In genomic region chr6:88503044-88503443, GRCm38 (mm10) we compare ENCODE assay signal across 21 mouse cellular contexts. TPM values are rescaled to one million over a fixed set of nuclear protein-coding genes. Genes with fewer than 3 reads are reported as not detected.
DNase-seq lines count a peak whose midpoint lies in the region; ATAC-seq and TF ChIP-seq lines count a peak whose summit lies in the region.
"Had no signal": no experiment of that assay in that cellular context is flagged by ENCODE, and none has a peak within 500 bp of the region (broad histone marks: within the 10 kb centered on the region; RNA-seq: fewer than 3 reads in every experiment).

No protein-coding gene starts in this region.

- H3K4me1 ChIP-seq in heart, embryonic 13.5 days: peaks cover 46% of the 10 kb centered on the region
- no peaks in the 10 kb centered on the region for H3K4me1 ChIP-seq in liver, adult 2 months (ENCODE audit: control insufficient read depth, insufficient read depth, low read length)
- peaks cover 42% of the 10 kb centered on the region for H3K4me1 ChIP-seq in liver, embryonic 11.5 days (replicated peaks; ENCODE audit: control insufficient read depth, insufficient read depth, low read length)
- H3K4me1 ChIP-seq in liver, postnatal 0 days (ENCODE audit: insufficient read depth): peaks cover 48% of the 10 kb centered on the region

- no peak for ATAC-seq in heart, embryonic 13.5 days (ENCODE audit: extremely low read depth, insufficient number of reproducible peaks, low FRiP score, low TSS enrichment)
- ATAC-seq in liver, embryonic 11.5 days (replicated peaks; ENCODE audit: low FRiP score): no peak
- ATAC-seq in liver, postnatal 0 days: peak; percentile 89
- ATAC-seq: forebrain, embryonic 15.5 days had no signal

- WGBS in heart, embryonic 13.5 days: 82% methylated on average over 4 of the region's 4 CpGs
- 24% methylated on average over 4 of the region's 4 CpGs for WGBS in liver, adult 2 months
- WGBS in liver, embryonic 11.5 days: 82% methylated on average over 4 of the region's 4 CpGs
- 72% methylated on average over 4 of the region's 4 CpGs for whole genome bisulfite sequencing in liver, postnatal 0 days (ENCODE audit: insufficient replicate concordance)

- H3K36me3 ChIP-seq in heart, embryonic 13.5 days: peaks cover 64% of the 10 kb centered on the region
- peaks cover 35% of the 10 kb centered on the region for H3K36me3 ChIP-seq in liver, adult 2 months (ENCODE audit: control insufficient read depth, insufficient read depth, low read length)
- H3K36me3 ChIP-seq in liver, embryonic 11.5 days (ENCODE audit: control insufficient read depth, insufficient read depth, low read length): peaks cover 49% of the 10 kb centered on the region
- H3K36me3 ChIP-seq in liver, postnatal 0 days (replicated peaks; ENCODE audit: insufficient read depth, low read length): peaks cover 49% of the 10 kb centered on the region

- H3K27me3 ChIP-seq in heart, embryonic 13.5 days (replicated peaks): no peaks in the 10 kb centered on the region
- H3K27me3 ChIP-seq in liver, adult 2 months (ENCODE audit: control insufficient read depth, insufficient read depth, low read length): no peaks in the 10 kb centered on the region
- H3K27me3 ChIP-seq in liver, embryonic 11.5 days (replicated peaks; ENCODE audit: control insufficient read depth, insufficient read depth, low read length): no peaks in the 10 kb centered on the region
- no peaks in the 10 kb centered on the region for H3K27me3 ChIP-seq in liver, postnatal 0 days (ENCODE audit: insufficient read depth, low read length)
- H3K27me3 ChIP-seq: forebrain, embryonic 15.5 days had no signal

- H3K27ac ChIP-seq in heart, embryonic 13.5 days (replicated peaks): peak overlapping the region; percentile 68
- no peak overlapping the region for H3K27ac ChIP-seq in liver, adult 2 months (replicated peaks; ENCODE audit: insufficient read depth, low read depth, low read length)
- peak overlapping the region; percentile 83 for H3K27ac ChIP-seq in liver, embryonic 11.5 days (ENCODE audit: low read depth, low read length)
- peak overlapping the region; percentile 78 for H3K27ac ChIP-seq in liver, postnatal 0 days (ENCODE audit: low read depth)
- H3K27ac ChIP-seq: embryonic facial prominence, embryonic 10.5 days; forebrain, embryonic 15.5 days; hindbrain, embryonic 13.5 days; kidney, postnatal 0 days; limb, embryonic 13.5 days had no signal

- TF ChIP-seq CTCF in liver, adult 2 months (IDR thresholded peaks at IDR 0.05; ENCODE audit: low read depth, low read length): peak; percentile 42
- peak; percentile 47; the same call in 1 of the 2 replicates for TF ChIP-seq CTCF in liver, postnatal 0 days (IDR thresholded peaks at IDR 0.05; ENCODE audit: low read depth)

- intact Hi-C loops in heart, postnatal 14 days (cut with DNase I): loop anchor here (5.0 kb wide), 1 partner anchor 316 kb away; no protein-coding TSS in a partner anchor

- H3K4me2 ChIP-seq in heart, embryonic 13.5 days: no peak overlapping the region
- H3K4me2 ChIP-seq in liver, embryonic 11.5 days: no peak overlapping the region
- 0 out of 2 replicates have a peak overlapping the region, but pooled peaks have one; percentile 46 for H3K4me2 ChIP-seq in liver, postnatal 0 days (ENCODE audit: low read depth, low read length)
- H3K4me2 ChIP-seq: forebrain, embryonic 15.5 days; hindbrain, embryonic 13.5 days; limb, embryonic 13.5 days; midbrain, embryonic 11.5 days had no signal

- TF ChIP-seq EP300 in liver, postnatal 0 days (IDR thresholded peaks at IDR 0.05; ENCODE audit: low read depth): peak; percentile 49; the same call in 1 of the 2 replicates

- H3K79me2 ChIP-seq in liver, adult 2 months (ENCODE audit: control insufficient read depth, insufficient read depth, low read length): no peaks in the 10 kb centered on the region

- TF ChIP-seq POLR2A in liver, adult 2 months (IDR thresholded peaks at IDR 0.05; ENCODE audit: extremely low read depth, insufficient read depth, low read length): no peak

- no peak for DNase-seq in heart, postnatal 14 days
- peak; percentile 57 for DNase-seq in liver, adult 2 months (ENCODE audit: extremely low read depth, low read depth, low spot score)
- DNase-seq in liver: no peak
- no peak for DNase-seq in liver, embryonic 11.5 days (ENCODE audit: low spot score)
- DNase-seq in liver, postnatal 0 days: peak; percentile 68
- no peak for DNase-seq in gastrocnemius, adult 8-10 months (ENCODE audit: low spot score in 2 of 2)
- DNase-seq in cerebellum, adult 8-10 months: no peak
- DNase-seq: adrenal gland, adult 2 months; cerebellum, adult 2 months; gastrocnemius, postnatal 14 days; kidney, adult 2 months; layer of hippocampus, adult 9-11 months; lung, postnatal 4 days had no signal

- H3K9me3 ChIP-seq in heart, embryonic 13.5 days: no peaks in the 10 kb centered on the region
- H3K9me3 ChIP-seq in liver, embryonic 11.5 days (ENCODE audit: control insufficient read depth, low read length): no peaks in the 10 kb centered on the region
- H3K9me3 ChIP-seq in liver, postnatal 0 days (ENCODE audit: low read length): no peaks in the 10 kb centered on the region
- H3K9me3 ChIP-seq: embryonic facial prominence, embryonic 10.5 days; forebrain, embryonic 15.5 days; heart, embryonic 10.5 days; hindbrain, embryonic 13.5 days; limb, embryonic 13.5 days had no signal

- no peak overlapping the region for H3K4me3 ChIP-seq in heart, embryonic 13.5 days
- no peak overlapping the region for H3K4me3 ChIP-seq in liver, adult 2 months (ENCODE audit: insufficient read depth, low read depth, low read length)
- H3K4me3 ChIP-seq in liver, embryonic 11.5 days (ENCODE audit: low read depth, low read length): no peak overlapping the region
- H3K4me3 ChIP-seq in liver, postnatal 0 days (ENCODE audit: low read depth, low read length): no peak overlapping the region
- H3K4me3 ChIP-seq: embryonic facial prominence, embryonic 10.5 days; forebrain, embryonic 15.5 days; heart, embryonic 10.5 days; hindbrain, embryonic 13.5 days; limb, embryonic 13.5 days had no signal

- H3K9ac ChIP-seq in heart, embryonic 13.5 days: peak overlapping the region; percentile 34; the same call in 1 of the 2 replicates
- no peak overlapping the region for H3K9ac ChIP-seq in liver, adult 2 months (ENCODE audit: low read depth, low read length)
- H3K9ac ChIP-seq in liver, embryonic 11.5 days (ENCODE audit: low read depth, low read length): 0 out of 2 replicates have a peak overlapping the region, but pooled peaks have one; percentile 6
- H3K9ac ChIP-seq in liver, postnatal 0 days (replicated peaks): peak overlapping the region; percentile 45
- H3K9ac ChIP-seq: forebrain, embryonic 15.5 days; hindbrain, embryonic 13.5 days; limb, embryonic 13.5 days had no signal

RNA-seq across cellular contexts. Expression of gene Sec61a1, which starts 15.7 kb away (rescaled TPM):
- 176 and 177 TPM in 2 replicates for polyA plus RNA-seq in heart, embryonic 13.5 days (2015; fragmentation: Nextera tagmentation; extraction: Ambion mirVana)
- 10 to 100 TPM; 62.0 to 64.2 TPM for total RNA-seq in heart, postnatal 14 days (2021)
- 145 and 183 TPM in 2 replicates for total RNA-seq in liver, adult 2 months (2014; rRNA removed)
- polyA plus RNA-seq in liver, adult 2 months (2012; rRNA removed): 255 and 340 TPM in 2 replicates
- 214 and 233 TPM in 2 replicates for polyA plus RNA-seq in liver, embryonic 11.5 days (2014; fragmentation: Nextera tagmentation; extraction: Ambion mirVana)
- 76.4 and 84.0 TPM in 2 replicates for polyA plus RNA-seq in liver, postnatal 0 days (2015; fragmentation: Nextera tagmentation; extraction: Ambion mirVana)
- 10 to 100 TPM; 11.0 to 17.2 (median 14.6) TPM for total RNA-seq in gastrocnemius, adult 8-10 months (2022)

RNA-seq across cellular contexts. Expression of gene Ruvbl1, which starts 37.8 kb away (rescaled TPM):
- 79.5 and 86.1 TPM in 2 replicates for polyA plus RNA-seq in heart, embryonic 13.5 days (2015; fragmentation: Nextera tagmentation; extraction: Ambion mirVana)
- total RNA-seq in heart, postnatal 14 days (2021): 10 to 100 TPM; 18.7 to 18.9 TPM
- 17.5 and 21.1 TPM in 2 replicates for total RNA-seq in liver, adult 2 months (2014; rRNA removed)
- polyA plus RNA-seq in liver, adult 2 months (2012; rRNA removed): 13.9 and 14.0 TPM in 2 replicates
- 212 and 235 TPM in 2 replicates for polyA plus RNA-seq in liver, embryonic 11.5 days (2014; fragmentation: Nextera tagmentation; extraction: Ambion mirVana)
- 34.3 and 37.0 TPM in 2 replicates for polyA plus RNA-seq in liver, postnatal 0 days (2015; fragmentation: Nextera tagmentation; extraction: Ambion mirVana)
- 10 to 100 TPM; 18.6 to 22.6 (median 21.2) TPM for total RNA-seq in gastrocnemius, adult 8-10 months (2022)

RNA-seq across cellular contexts. Expression of gene Eefsec, which starts 56.7 kb away (rescaled TPM):
- polyA plus RNA-seq in heart, embryonic 13.5 days (2015; fragmentation: Nextera tagmentation; extraction: Ambion mirVana): 16.5 and 18.6 TPM in 2 replicates
- 1 to 10 TPM; 9.0 to 9.5 TPM for total RNA-seq in heart, postnatal 14 days (2021)
- 23.7 and 27.3 TPM in 2 replicates for total RNA-seq in liver, adult 2 months (2014; rRNA removed)
- 39.2 and 42.8 TPM in 2 replicates for polyA plus RNA-seq in liver, adult 2 months (2012; rRNA removed)
- polyA plus RNA-seq in liver, embryonic 11.5 days (2014; fragmentation: Nextera tagmentation; extraction: Ambion mirVana): 46.1 and 46.7 TPM in 2 replicates
- polyA plus RNA-seq in liver, postnatal 0 days (2015; fragmentation: Nextera tagmentation; extraction: Ambion mirVana): 15.2 and 19.1 TPM in 2 replicates
- total RNA-seq in gastrocnemius, adult 8-10 months (2022): 1 to 10 TPM; 7.3 to 9.4 (median 8.7) TPM

Comparison
In these comparisons a context has a peak if more than half of its experiments do, and no peak if none do; other contexts are left out.
1. DNase-seq: peak in liver, adult 2 months (single experiment) and liver, postnatal 0 days (single experiment); none in heart, postnatal 14 days (0 of 2), liver (single experiment), liver, embryonic 11.5 days (single experiment), gastrocnemius, adult 8-10 months (0 of 2) and cerebellum, adult 8-10 months (single experiment).